Mouse (Mus musculus): ENCODE data around the gene Clip3. TPM values are rescaled to one million over a fixed set of nuclear protein-coding genes. Genes with fewer than 3 reads are reported as not detected.
A peak's percentile ranks its signal among the peaks of the same experiment; 100 is the strongest.

Clip3 gene
- polyA plus RNA-seq (2012; fragmentation: generic; extraction: Trizol): 19.4 TPM

DNA sequence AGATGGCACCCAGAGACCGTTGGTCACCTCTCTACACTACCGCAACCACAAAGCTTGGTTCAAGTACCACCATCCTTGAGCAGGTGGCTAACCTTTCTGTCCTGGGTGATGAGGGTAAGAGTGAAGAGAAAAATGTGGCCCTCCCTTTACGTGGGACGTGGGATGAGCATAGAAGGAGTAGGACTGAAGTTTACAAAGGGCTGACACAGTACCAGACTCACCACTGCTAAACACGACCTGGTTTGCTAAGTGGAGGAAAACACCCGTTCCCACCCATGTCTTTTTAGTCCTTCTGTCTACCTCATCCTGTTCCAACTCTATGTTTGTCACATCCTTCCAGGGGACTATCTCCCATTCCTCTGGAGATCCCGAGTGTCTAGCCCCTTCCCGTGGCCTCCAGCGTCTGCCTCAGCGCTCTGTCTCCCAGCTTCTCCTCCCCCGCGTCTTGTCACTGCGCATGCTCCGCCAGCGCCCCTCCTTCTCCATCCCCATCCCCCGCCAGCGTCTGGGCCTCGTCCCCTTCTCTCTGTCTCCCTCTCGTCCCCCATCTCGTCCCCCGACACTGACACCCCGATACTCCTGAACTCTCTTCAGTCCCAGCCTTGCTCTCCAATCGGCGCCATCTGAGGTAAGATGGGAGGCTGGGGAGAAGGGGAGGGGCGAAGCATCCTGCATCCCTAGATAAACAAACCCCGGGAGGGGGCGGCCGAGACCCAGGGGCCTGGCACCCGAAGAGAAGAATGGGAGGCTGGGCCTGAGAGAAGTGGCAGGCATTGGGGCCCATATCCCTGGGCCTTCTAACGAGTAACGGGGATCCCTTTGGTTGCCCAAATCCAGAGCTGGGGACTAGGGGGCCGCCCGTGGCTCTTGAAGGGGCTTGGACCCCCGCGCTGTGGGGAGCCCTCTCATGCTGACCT, at the start of gene Clip3:
Gene Clip3, plus strand, starts transcription at position 514 of the 917 bp plus-strand sequence.
- no peak within 1 kb of the TSS for H3ac ChIP-seq (ENCODE audit: control insufficient read depth, insufficient read length)
- peaks cover 5% of the 10 kb centered on the region for H3K27me3 ChIP-seq (ENCODE audit: control insufficient read depth, insufficient read depth, insufficient read length)
- no peaks in the 10 kb centered on the region for H3K36me3 ChIP-seq (ENCODE audit: control insufficient read depth, insufficient read depth)
- no peaks in the 10 kb centered on the region for H3K79me2 ChIP-seq (ENCODE audit: control insufficient read depth, insufficient read depth)
- H3K4me2 ChIP-seq (ENCODE audit: low read depth): peak within 1 kb of the TSS; percentile 72
- TF ChIP-seq POLR2A (IDR thresholded peaks at IDR 0.05; ENCODE audit: insufficient read length, low read depth): peak; percentile 81
- TF ChIP-seq MYOD1 (IDR thresholded peaks at IDR 0.05; ENCODE audit: control insufficient read depth in 1 of 3, insufficient read length in 2 of 3, low read depth in 2 of 3): no peak
- TF ChIP-seq TCF12 (IDR thresholded peaks at IDR 0.05; ENCODE audit: insufficient read depth, poor library complexity, severe bottlenecking): no peak
- peak; percentile 86 for TF ChIP-seq POLR2AphosphoS2 (IDR thresholded peaks at IDR 0.05; ENCODE audit: insufficient read length, low read depth)
- no peak for TF ChIP-seq MYOG (IDR thresholded peaks at IDR 0.05; ENCODE audit: control insufficient read depth in 1 of 3, insufficient read depth in 1 of 3, insufficient read length in 2 of 3, low read depth in 2 of 3)
- peak within 1 kb of the TSS; percentile 29 for H3K4me3 ChIP-seq

- Histone ChIP-seq H3ac (ENCODE audit: control insufficient read depth, insufficient read length) (no peak overlapping the region), H3K36me3 (ENCODE audit: control insufficient read depth, insufficient read depth) (peaks cover 4% of the 10 kb centered on the region), H3K27me3 (ENCODE audit: control insufficient read depth, insufficient read depth, insufficient read length) (no peaks in the 10 kb centered on the region), H3K4me2 (ENCODE audit: low read depth) (no peak overlapping the region), H3K79me2 (ENCODE audit: control insufficient read depth, insufficient read depth) (no peaks in the 10 kb centered on the region), H3K4me3 (no peak overlapping the region)
- TF ChIP-seq TCF3 (IDR thresholded peaks at IDR 0.05; ENCODE audit: insufficient read length, low read depth) (no peak), MYOD1 (IDR thresholded peaks at IDR 0.05; ENCODE audit: control insufficient read depth in 1 of 3, insufficient read length in 2 of 3, low read depth in 2 of 3) (no peak), USF1 (IDR thresholded peaks at IDR 0.05; ENCODE audit: low read depth) (no peak), TCF12 (IDR thresholded peaks at IDR 0.05; ENCODE audit: insufficient read depth, poor library complexity, severe bottlenecking) (no peak), E2F4 (IDR thresholded peaks at IDR 0.05; ENCODE audit: insufficient read depth) (no peak), CEBPB (IDR thresholded peaks at IDR 0.05; ENCODE audit: insufficient read depth, poor library complexity, severe bottlenecking) (no peak), REST (IDR thresholded peaks at IDR 0.05; ENCODE audit: insufficient read depth, insufficient read length) (no peak)
Measured at GRCm38 (mm10) chr7:30251956-30252954, 39.3 kb upstream of the Clip3 start.

DNA sequence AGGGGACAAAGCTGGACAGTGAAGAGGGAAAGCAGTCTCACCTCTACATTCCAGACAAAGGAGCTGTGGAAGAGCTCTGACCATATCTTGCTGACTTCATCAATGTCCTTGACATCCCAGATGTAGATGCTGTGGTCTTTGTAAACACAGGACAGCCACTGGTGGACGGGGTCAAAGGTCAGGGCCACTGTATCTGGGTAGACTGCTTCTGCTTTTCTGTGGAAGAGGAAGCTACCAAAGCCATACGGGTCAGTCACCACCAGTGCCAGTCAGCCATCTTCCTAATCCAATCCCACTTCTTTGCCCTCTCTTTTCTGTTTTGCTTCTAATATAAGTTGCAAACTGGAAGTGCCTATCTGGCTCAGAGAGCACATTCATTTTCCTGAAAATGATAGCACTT, 26.5 kb upstream of the Clip3 start:
- Histone ChIP-seq H3ac (ENCODE audit: control insufficient read depth, insufficient read length) (no peak overlapping the region), H3K36me3 (ENCODE audit: control insufficient read depth, insufficient read depth) (no peaks in the 10 kb centered on the region), H3K4me3 (no peak overlapping the region), H3K27me3 (ENCODE audit: control insufficient read depth, insufficient read depth, insufficient read length) (no peaks in the 10 kb centered on the region), H3K4me2 (ENCODE audit: low read depth) (no peak overlapping the region), H3K79me2 (ENCODE audit: control insufficient read depth, insufficient read depth) (no peaks in the 10 kb centered on the region)
- TF ChIP-seq TCF3 (IDR thresholded peaks at IDR 0.05; ENCODE audit: insufficient read length, low read depth): no peak
- no peak for TF ChIP-seq REST (IDR thresholded peaks at IDR 0.05; ENCODE audit: insufficient read depth, insufficient read length)
- TF ChIP-seq CEBPB (IDR thresholded peaks at IDR 0.05; ENCODE audit: insufficient read depth, poor library complexity, severe bottlenecking): no peak
- TF ChIP-seq E2F4 (IDR thresholded peaks at IDR 0.05; ENCODE audit: insufficient read depth): no peak
- TF ChIP-seq USF1 (IDR thresholded peaks at IDR 0.05; ENCODE audit: low read depth): no peak
- no peak for TF ChIP-seq SRF (IDR thresholded peaks at IDR 0.05; ENCODE audit: control insufficient read depth, insufficient read length, low read depth)
- TF ChIP-seq MAX (IDR thresholded peaks at IDR 0.05; ENCODE audit: low read depth): no peak
- no peak for TF ChIP-seq POLR2A (IDR thresholded peaks at IDR 0.05; ENCODE audit: insufficient read length, low read depth)
- no peak for TF ChIP-seq MYOG (IDR thresholded peaks at IDR 0.05; ENCODE audit: control insufficient read depth in 1 of 3, insufficient read depth in 1 of 3, insufficient read length in 2 of 3, low read depth in 2 of 3)
- no peak for TF ChIP-seq POLR2AphosphoS2 (IDR thresholded peaks at IDR 0.05; ENCODE audit: insufficient read length, low read depth)
- TF ChIP-seq TCF12 (IDR thresholded peaks at IDR 0.05; ENCODE audit: insufficient read depth, poor library complexity, severe bottlenecking): no peak
- no peak for TF ChIP-seq MYOD1 (IDR thresholded peaks at IDR 0.05; ENCODE audit: control insufficient read depth in 1 of 3, insufficient read length in 2 of 3, low read depth in 2 of 3)

DNA sequence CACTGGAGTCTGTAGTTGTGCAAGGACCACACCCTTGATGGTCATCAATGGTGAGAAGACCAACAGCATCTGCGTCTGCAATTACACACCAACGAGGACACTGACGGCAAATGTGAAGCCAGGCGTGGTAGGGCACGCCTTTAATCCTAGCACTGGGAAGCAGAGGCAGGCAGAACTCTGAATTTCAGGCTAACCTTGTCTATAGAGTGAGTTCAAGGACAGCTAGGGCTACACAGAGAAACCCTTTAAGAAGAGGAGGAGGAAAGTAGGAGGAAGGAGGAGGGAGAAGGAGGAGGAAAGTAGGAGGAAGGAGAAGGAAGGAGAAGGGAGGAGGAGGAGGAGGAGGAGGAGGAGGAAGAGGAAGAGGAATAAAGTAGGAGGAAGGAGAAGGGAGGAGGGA, 26.0 kb upstream of the Clip3 start:
- Histone ChIP-seq H3ac (ENCODE audit: control insufficient read depth, insufficient read length) (no peak overlapping the region), H3K4me3 (no peak overlapping the region), H3K36me3 (ENCODE audit: control insufficient read depth, insufficient read depth) (no peaks in the 10 kb centered on the region), H3K27me3 (ENCODE audit: control insufficient read depth, insufficient read depth, insufficient read length) (no peaks in the 10 kb centered on the region), H3K4me2 (ENCODE audit: low read depth) (no peak overlapping the region), H3K79me2 (ENCODE audit: control insufficient read depth, insufficient read depth) (no peaks in the 10 kb centered on the region)
- no peak for TF ChIP-seq TCF12 (IDR thresholded peaks at IDR 0.05; ENCODE audit: insufficient read depth, poor library complexity, severe bottlenecking)
- no peak for TF ChIP-seq MAX (IDR thresholded peaks at IDR 0.05; ENCODE audit: low read depth)
- TF ChIP-seq POLR2A (IDR thresholded peaks at IDR 0.05; ENCODE audit: insufficient read length, low read depth): no peak
- TF ChIP-seq TCF3 (IDR thresholded peaks at IDR 0.05; ENCODE audit: insufficient read length, low read depth): no peak
- no peak for TF ChIP-seq MYOD1 (IDR thresholded peaks at IDR 0.05; ENCODE audit: control insufficient read depth in 1 of 3, insufficient read length in 2 of 3, low read depth in 2 of 3)
- TF ChIP-seq E2F4 (IDR thresholded peaks at IDR 0.05; ENCODE audit: insufficient read depth): no peak
- TF ChIP-seq MYOG (IDR thresholded peaks at IDR 0.05; ENCODE audit: control insufficient read depth in 1 of 3, insufficient read depth in 1 of 3, insufficient read length in 2 of 3, low read depth in 2 of 3): no peak
- TF ChIP-seq POLR2AphosphoS2 (IDR thresholded peaks at IDR 0.05; ENCODE audit: insufficient read length, low read depth): no peak
- no peak for TF ChIP-seq SRF (IDR thresholded peaks at IDR 0.05; ENCODE audit: control insufficient read depth, insufficient read length, low read depth)
- no peak for TF ChIP-seq CEBPB (IDR thresholded peaks at IDR 0.05; ENCODE audit: insufficient read depth, poor library complexity, severe bottlenecking)
